Mouse (Mus musculus): ENCODE measurements around the gene Fndc3c1.
"Not testable (repeated sequence)": the region's sequence is repeated elsewhere in the genome, so short reads cannot be mapped to it uniquely, and the experiment has no call there.

The Fndc3c1 gene

GRCm38 (mm10) chrX:106485101-106485651, at the start of gene Fndc3c1:
TSS of gene Fndc3c1 (minus strand) at chrX:106485401.
- peak; percentile 2 to 36 for DNase-seq

GRCm38 (mm10) chrX:106486451-106486850, 1.2 kb upstream of the Fndc3c1 start:
- DNase-seq: no peak

GRCm38 (mm10) chrX:106485671-106486070, 470 bp upstream of the Fndc3c1 start:
- no peak for DNase-seq

GRCm38 (mm10) chrX:106479891-106480290, 5.3 kb downstream of the Fndc3c1 start:
- DNase-seq: not testable (repeated sequence)

- no peak for DNase-seq
Measured at GRCm38 (mm10) chrX:106385304-106385703, 99.9 kb downstream of the Fndc3c1 start.

GRCm38 (mm10) chrX:106380608-106381007, 104.6 kb downstream of the Fndc3c1 start:
- no peak for DNase-seq

All from kidney, postnatal 25 days (tissue).